Mouse (Mus musculus) CH12.LX (cell line): Measurements from ENCODE around the gene Pbx1.

Source experiments
- CHD1 ChIP-seq: IDR thresholded peaks from 2 replicates; pipeline ENCODE4 v1.6.1; 2012; ENCODE audit warnings: low read depth, low read length, improper control_type of control experiment, inconsistent platforms
- CTCF ChIP-seq, 2 experiments: IDR thresholded peaks in 1 of 2; conservative IDR thresholded peaks in 1 of 2; 2 replicates each; pipeline ENCODE4 v1.5.1; 2011 to 2012; ENCODE audit warnings: low read depth in 2 of 2, low read length in 2 of 2, improper control_type of control experiment in 1 of 2, inconsistent platforms in 1 of 2, mild to moderate bottlenecking in 1 of 2, moderate library complexity in 1 of 2
- MAFK ChIP-seq: IDR thresholded peaks from 2 replicates; pipeline ENCODE4 v1.6.1; 2011; ENCODE audit warnings: low read length, improper control_type of control experiment; ENCODE audit not compliant: insufficient replicate concordance
- POLR2A ChIP-seq: IDR thresholded peaks from 2 replicates; pipeline ENCODE4 v1.6.1; 2011; ENCODE audit warnings: low read depth, mild to moderate bottlenecking, improper control_type of control experiment, low read length
- SMC3 ChIP-seq: IDR thresholded peaks from 2 replicates; pipeline ENCODE4 v1.6.1; 2011; ENCODE audit warnings: low read depth, low read length, improper control_type of control experiment
- ZNF384 ChIP-seq: IDR thresholded peaks from 2 replicates; pipeline ENCODE4 v1.6.1; 2012; ENCODE audit warnings: low read depth, low read length, improper control_type of control experiment, inconsistent platforms

- TF ChIP-seq ZNF384 (no peak), CTCF (conservative IDR thresholded peaks at IDR 0.05 in 1 of 2, IDR thresholded peaks at IDR 0.05 in 1 of 2; ENCODE audit: low read depth in 2 of 2, low read length in 2 of 2) (no peak), POLR2A (no peak), SMC3 (no peak), CHD1 (no peak), MAFK (no peak)
Measured at GRCm38 (mm10) chr1:168476216-168476897, 44.3 kb upstream of the Pbx1 start.
